Mouse (Mus musculus) CH12.LX (cell line): ENCODE data around the gene Rdh16f2. TPM values are rescaled to one million over a fixed set of nuclear protein-coding genes. Genes with fewer than 3 reads are reported as not detected.

Source experiments
- DNase-seq: peaks from one replicate; pipeline ENCODE4 v3.0.0-alpha.2; 2013; ENCODE audit errors: extremely low read depth
- H3K27ac ChIP-seq: 2 replicates; pipeline ENCODE4 v1.5.1; 2012; ENCODE audit warnings: low read depth, mild to moderate bottlenecking, control low read depth, moderate library complexity; ENCODE audit not compliant: insufficient read depth
- H3K27me3 ChIP-seq: replicated peaks from 2 replicates; pipeline ENCODE3; 2012; ENCODE audit warnings: inconsistent platforms
- H3K36me3 ChIP-seq, 2 experiments: replicated peaks in 1 of 2; 2 replicates each; pipeline versions ENCODE3 to v1.6.1; 2012; ENCODE audit warnings: inconsistent platforms in 1 of 2, low read length in 1 of 2, mild to moderate bottlenecking in 1 of 2, mixed read lengths in 1 of 2, moderate library complexity in 1 of 2; ENCODE audit not compliant: control insufficient read depth in 1 of 2, insufficient read depth in 1 of 2
- H3K4me1 ChIP-seq, 2 experiments: 2 replicates each; pipeline ENCODE4 v1.6.1; 2012; ENCODE audit warnings: inconsistent platforms in 1 of 2, moderate library complexity in 1 of 2; ENCODE audit not compliant: insufficient read depth in 2 of 2, control insufficient read depth in 1 of 2
- H3K4me2 ChIP-seq: 2 replicates; pipeline ENCODE4 v1.6.1; 2012; ENCODE audit warnings: low read depth, mild to moderate bottlenecking, control low read depth; ENCODE audit not compliant: poor library complexity, insufficient read depth, severe bottlenecking
- H3K4me3 ChIP-seq, 3 experiments: fragments of 150-350 bp in 1 of 3; sonication (generic) in 1 of 3; replicated peaks in 1 of 3; 2 replicates each; pipeline versions ENCODE3 to v1.5.1; 2011 to 2012; ENCODE audit warnings: low read depth in 2 of 3, low read length in 2 of 3, mild to moderate bottlenecking in 2 of 3, moderate library complexity in 2 of 3, control low read depth in 1 of 3, improper control_type of control experiment in 1 of 3, inconsistent platforms in 1 of 3, mixed read lengths in 1 of 3; ENCODE audit not compliant: poor library complexity in 1 of 3
- H3K79me2 ChIP-seq: replicated peaks from 2 replicates; pipeline ENCODE4 v1.6.1; 2012; ENCODE audit warnings: mild to moderate bottlenecking, moderate library complexity; ENCODE audit not compliant: control insufficient read depth, poor library complexity, insufficient read depth, severe bottlenecking; ENCODE audit errors: extremely low read depth
- H3K9ac ChIP-seq: 2 replicates; pipeline ENCODE4 v1.6.1; 2012; ENCODE audit warnings: low read depth, mild to moderate bottlenecking, control low read depth, moderate library complexity; ENCODE audit not compliant: insufficient read depth
- H3K9me3 ChIP-seq: replicated peaks from 2 replicates; pipeline ENCODE3; 2012; ENCODE audit warnings: low read length, inconsistent platforms, mixed read lengths
- BHLHE40 ChIP-seq: IDR thresholded peaks from 2 replicates; pipeline ENCODE4 v1.6.1; 2011; ENCODE audit warnings: mild to moderate bottlenecking, low read depth, low read length, improper control_type of control experiment
- CTCF ChIP-seq, 2 experiments: IDR thresholded peaks in 1 of 2; conservative IDR thresholded peaks in 1 of 2; 2 replicates each; pipeline ENCODE4 v1.5.1; 2011 to 2012; ENCODE audit warnings: low read depth in 2 of 2, low read length in 2 of 2, improper control_type of control experiment in 1 of 2, inconsistent platforms in 1 of 2, mild to moderate bottlenecking in 1 of 2, moderate library complexity in 1 of 2
- E2F4 ChIP-seq: IDR thresholded peaks from 2 replicates; pipeline ENCODE4 v1.6.1; 2011; ENCODE audit warnings: low read depth, low read length, improper control_type of control experiment; ENCODE audit not compliant: insufficient replicate concordance
- ELF1 ChIP-seq: IDR thresholded peaks from 2 replicates; pipeline ENCODE4 v1.6.1; 2014; ENCODE audit warnings: low read depth, mild to moderate bottlenecking, inconsistent platforms, low read length, improper control_type of control experiment
- ETS1 ChIP-seq: conservative IDR thresholded peaks from 2 replicates; pipeline ENCODE4 v1.6.1; 2012; ENCODE audit warnings: low read depth, mild to moderate bottlenecking, inconsistent platforms, low read length, improper control_type of control experiment, moderate library complexity
- GABPA ChIP-seq: IDR thresholded peaks from 2 replicates; pipeline ENCODE4 v1.6.1; 2012; ENCODE audit warnings: low read depth, low read length, improper control_type of control experiment, inconsistent platforms; ENCODE audit not compliant: insufficient replicate concordance
- JUN ChIP-seq: IDR thresholded peaks from 2 replicates; pipeline ENCODE4 v1.6.1; 2011; ENCODE audit warnings: low read depth, mild to moderate bottlenecking, low read length, improper control_type of control experiment, moderate library complexity; ENCODE audit not compliant: insufficient read depth
- JUND ChIP-seq: conservative IDR thresholded peaks from 2 replicates; pipeline ENCODE4 v1.6.1; 2011; ENCODE audit warnings: low read depth, low read length, improper control_type of control experiment
- KAT2A ChIP-seq: IDR thresholded peaks from 2 replicates; pipeline ENCODE4 v1.6.1; 2012; ENCODE audit warnings: low read length, improper control_type of control experiment, inconsistent platforms; ENCODE audit not compliant: insufficient replicate concordance
- MAFK ChIP-seq: IDR thresholded peaks from 2 replicates; pipeline ENCODE4 v1.6.1; 2011; ENCODE audit warnings: low read length, improper control_type of control experiment; ENCODE audit not compliant: insufficient replicate concordance
- MAX ChIP-seq: IDR thresholded peaks from 2 replicates; pipeline ENCODE4 v1.6.1; 2011; ENCODE audit warnings: low read length, improper control_type of control experiment
- MEF2A ChIP-seq: IDR thresholded peaks from 2 replicates; pipeline ENCODE4 v1.6.1; 2014; ENCODE audit warnings: low read depth, mild to moderate bottlenecking, inconsistent platforms, low read length, improper control_type of control experiment, borderline replicate concordance
- MXI1 ChIP-seq: IDR thresholded peaks from 2 replicates; pipeline ENCODE4 v1.6.1; 2011; ENCODE audit warnings: mild to moderate bottlenecking, low read depth, low read length, improper control_type of control experiment
- NELFE ChIP-seq: IDR thresholded peaks from 2 replicates; pipeline ENCODE4 v1.6.1; 2011; ENCODE audit warnings: low read depth, low read length, improper control_type of control experiment
- NRF1 ChIP-seq: IDR thresholded peaks from 2 replicates; pipeline ENCODE4 v1.6.1; 2014; ENCODE audit warnings: low read depth, mild to moderate bottlenecking, inconsistent platforms, low read length, improper control_type of control experiment, moderate library complexity
- PAX5 ChIP-seq: IDR thresholded peaks from 2 replicates; pipeline ENCODE4 v1.6.1; 2012; ENCODE audit warnings: low read length, inconsistent platforms, mixed read lengths
- POLR2A ChIP-seq: IDR thresholded peaks from 2 replicates; pipeline ENCODE4 v1.6.1; 2011; ENCODE audit warnings: low read depth, mild to moderate bottlenecking, improper control_type of control experiment, low read length
- RCOR1 ChIP-seq: conservative IDR thresholded peaks from 2 replicates; pipeline ENCODE4 v1.6.1; 2012; ENCODE audit warnings: low read depth, mild to moderate bottlenecking, inconsistent platforms, low read length, improper control_type of control experiment
- SIN3A ChIP-seq: IDR thresholded peaks from 2 replicates; pipeline ENCODE4 v1.6.1; 2012; ENCODE audit warnings: low read length, improper control_type of control experiment, inconsistent platforms
- SMC3 ChIP-seq: IDR thresholded peaks from 2 replicates; pipeline ENCODE4 v1.6.1; 2011; ENCODE audit warnings: low read depth, low read length, improper control_type of control experiment
- TBP ChIP-seq: conservative IDR thresholded peaks from 2 replicates; pipeline ENCODE4 v1.6.1; 2011; ENCODE audit warnings: low read depth, low read length, improper control_type of control experiment
- UBTF ChIP-seq: IDR thresholded peaks from 2 replicates; pipeline ENCODE4 v1.6.1; 2012; ENCODE audit warnings: low read depth, mild to moderate bottlenecking, inconsistent platforms, low read length, improper control_type of control experiment, moderate library complexity
- USF1 ChIP-seq: IDR thresholded peaks from 2 replicates; pipeline ENCODE4 v1.6.1; 2014; ENCODE audit warnings: low read depth, mild to moderate bottlenecking, inconsistent platforms, low read length, improper control_type of control experiment
- ZC3H11A ChIP-seq: IDR thresholded peaks from 2 replicates; pipeline ENCODE4 v1.6.1; 2012; ENCODE audit warnings: low read depth, mild to moderate bottlenecking, inconsistent platforms, low read length, improper control_type of control experiment
- ZMIZ1 ChIP-seq: IDR thresholded peaks from 2 replicates; pipeline ENCODE4 v1.6.1; 2012; ENCODE audit warnings: low read depth, mild to moderate bottlenecking, inconsistent platforms, low read length, improper control_type of control experiment
- ZNF384 ChIP-seq: IDR thresholded peaks from 2 replicates; pipeline ENCODE4 v1.6.1; 2012; ENCODE audit warnings: low read depth, low read length, improper control_type of control experiment, inconsistent platforms
- dilution Hi-C: fragments of 300-500 bp; cut with MboI; formaldehyde crosslinking; loops from 2 replicates; pipeline ENCODE4 v1.14.3; 2020; ENCODE audit warnings: low sequenced_read_pairs; ENCODE audit not compliant: extremely low pct_unique_long_range_greater_than_20kb, extremely low pct_ligation_motif_present
- in situ Hi-C: fragments of 300-500 bp; cut with MboI; formaldehyde crosslinking; loops from 3 replicates; pipeline ENCODE4 v1.14.3; 2019; ENCODE audit warnings: low sequenced_read_pairs, low pct_ligation_motif_present, low pct_unique_long_range_greater_than_20kb, mixed read lengths
- polyA plus RNA-seq: library from polyadenylated mRNA; unstranded; fragments of >175 nt; gene quantifications from 2 replicates; pipeline ENCODE4 v1.2.1, GENCODE M21; 2012; ENCODE audit warnings: low read depth; ENCODE audit not compliant: insufficient read length
- total RNA-seq, 2 experiments: library from RNA; depleted of rRNA; stranded (reverse); fragments of 300-350 nt in 1 of 2; fragments of >200 nt in 1 of 2; gene quantifications; 2 replicates each; pipeline ENCODE4 v1.2.3; 2012 to 2014

Rdh16f2 gene
- total and polyA plus RNA-seq, 3 experiments, result not detected

GRCm38 (mm10) chr10:127898218-127898617, 31.9 kb downstream of the Rdh16f2 start, which contains the start of gene Sdr9c7:
Sdr9c7 (plus strand) TSS chr10:127898518.
- Histone ChIP-seq H3K36me3 (no peaks in the 10 kb centered on the region), H3K79me2 (no peaks in the 10 kb centered on the region), H3K4me3 (no peak within 1 kb of the TSS), H3K27me3 (peaks cover 77% of the 10 kb centered on the region), H3K9ac (no peak within 1 kb of the TSS), H3K9me3 (no peaks in the 10 kb centered on the region), H3K27ac (no peak within 1 kb of the TSS), H3K4me2 (no peak within 1 kb of the TSS), H3K4me1 (no peaks in the 10 kb centered on the region)
- DNase-seq, result no peak
- TF ChIP-seq POLR2A (no peak), E2F4 (no peak), USF1 (no peak)
- dilution Hi-C loops, result no loop called here
- in situ Hi-C loops, result loop anchor here (5.0 kb wide), 1 partner anchor 56 kb away; no protein-coding TSS in a partner anchor

- dilution Hi-C loops, result no loop called here
- DNase-seq, result no peak
- in situ Hi-C loops, result loop anchor here (5.0 kb wide), 1 partner anchor 57 kb away; no protein-coding TSS in a partner anchor
Measured at GRCm38 (mm10) chr10:127899783-127900182, 33.5 kb downstream of the Rdh16f2 start.

GRCm38 (mm10) chr10:127901751-127902150, 35.5 kb downstream of the Rdh16f2 start:
- no peak overlapping the region for H3K4me3 ChIP-seq
- in situ Hi-C loops (no loop called here), dilution Hi-C loops (no loop called here)
- no peaks in the 10 kb centered on the region for H3K36me3 ChIP-seq
- no peak overlapping the region for H3K4me2 ChIP-seq
- no peaks in the 10 kb centered on the region for H3K79me2 ChIP-seq
- no peaks in the 10 kb centered on the region for H3K4me1 ChIP-seq
- peaks cover 54% of the 10 kb centered on the region for H3K27me3 ChIP-seq
- no peaks in the 10 kb centered on the region for H3K9me3 ChIP-seq
- no peak for DNase-seq
- H3K27ac ChIP-seq, result no peak overlapping the region
- TF ChIP-seq UBTF, result no peak
- no peak for TF ChIP-seq CTCF (conservative IDR thresholded peaks at IDR 0.05 in 1 of 2, IDR thresholded peaks at IDR 0.05 in 1 of 2; ENCODE audit: low read depth in 2 of 2, low read length in 2 of 2)
- TF ChIP-seq POLR2A, result no peak
- no peak for TF ChIP-seq GABPA
- TF ChIP-seq ELF1, result no peak
- no peak for TF ChIP-seq ZNF384
- TF ChIP-seq ZMIZ1, result no peak
- no peak for TF ChIP-seq JUN
- TF ChIP-seq JUND, result no peak
- no peak for TF ChIP-seq MAX
- no peak for TF ChIP-seq NELFE
- no peak for TF ChIP-seq TBP
- no peak for TF ChIP-seq MAFK
- TF ChIP-seq MXI1, result no peak
- TF ChIP-seq E2F4, result no peak
- no peak for TF ChIP-seq ETS1
- TF ChIP-seq BHLHE40, result no peak
- TF ChIP-seq NRF1, result no peak
- TF ChIP-seq KAT2A, result no peak
- no peak for TF ChIP-seq SMC3
- no peak overlapping the region for H3K9ac ChIP-seq

More at GRCm38 (mm10) chr10:127899783-127900182, 33.5 kb downstream of the Rdh16f2 start:
- no peak overlapping the region for H3K27ac ChIP-seq
- H3K36me3 ChIP-seq, result no peaks in the 10 kb centered on the region
- peaks cover 70% of the 10 kb centered on the region for H3K27me3 ChIP-seq
- H3K9me3 ChIP-seq, result no peaks in the 10 kb centered on the region
- no peak overlapping the region for H3K9ac ChIP-seq
- no peaks in the 10 kb centered on the region for H3K79me2 ChIP-seq
- no peak overlapping the region for H3K4me2 ChIP-seq
- no peak overlapping the region for H3K4me3 ChIP-seq
- no peaks in the 10 kb centered on the region for H3K4me1 ChIP-seq
- no peak for TF ChIP-seq SIN3A
- TF ChIP-seq ZNF384, result no peak
- TF ChIP-seq E2F4, result no peak
- TF ChIP-seq ZMIZ1, result no peak
- no peak for TF ChIP-seq ZC3H11A
- TF ChIP-seq RCOR1, result no peak
- no peak for TF ChIP-seq SMC3
- no peak for TF ChIP-seq PAX5
- TF ChIP-seq MAX, result no peak
- no peak for TF ChIP-seq GABPA
- TF ChIP-seq UBTF, result no peak
- TF ChIP-seq MEF2A, result no peak
- no peak for TF ChIP-seq MAFK
- TF ChIP-seq, all 38 proteins: peak for 0
